Mouse (Mus musculus) spleen, adult 2 months (tissue): ENCODE data around the gene Tbkbp1.

Experiments
- CTCF ChIP-seq: fragments of 200-500 bp; IDR thresholded peaks from 2 replicates; pipeline ENCODE4 v1.5.1; 2011; ENCODE audit warnings: mild to moderate bottlenecking, inconsistent platforms; ENCODE audit not compliant: insufficient read depth, insufficient read length, insufficient replicate concordance; ENCODE audit errors: extremely low read depth
- POLR2A ChIP-seq: fragments of 200-500 bp; IDR thresholded peaks from 2 replicates; pipeline ENCODE4 v1.6.1; 2011; ENCODE audit warnings: low read depth, low read length, inconsistent platforms

DNA sequence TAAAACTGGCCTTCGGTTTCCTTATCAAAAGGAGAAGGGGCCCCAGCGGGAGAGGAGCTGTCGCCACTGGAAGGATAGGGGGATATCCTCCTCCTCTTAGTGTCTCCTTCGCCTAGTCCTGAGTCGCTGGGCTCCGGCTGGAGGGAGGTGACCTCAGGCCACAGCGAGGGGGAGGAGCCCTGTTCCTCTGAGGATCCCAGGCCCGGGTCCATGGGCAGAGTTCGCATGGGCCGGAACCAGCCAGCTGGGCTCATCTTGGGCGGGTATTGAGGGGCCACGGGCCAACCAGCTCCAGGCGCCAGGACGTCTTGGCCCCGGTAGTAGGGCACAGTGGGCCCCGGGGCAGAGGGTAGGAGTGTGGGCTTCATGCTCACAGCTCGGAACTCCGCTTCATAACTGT lies 52.5 kb downstream of the Tbkbp1 start:
- no peak for TF ChIP-seq CTCF
- no peak for TF ChIP-seq POLR2A
